Mouse (Mus musculus) neural tube, embryonic 15.5 days (tissue): ENCODE data around the gene Dytn. TPM values are rescaled to one million over a fixed set of nuclear protein-coding genes. Genes with fewer than 3 reads are reported as not detected.
A peak's percentile ranks its signal among the peaks of the same experiment; 100 is the strongest.

Experiments used
- ATAC-seq: fragments of 200-750 bp; cut with Nextera tagmentation; 2 replicates; pipeline ENCODE4 v1.8.0; 2017; ENCODE audit warnings: mild to moderate bottlenecking, moderate TSS enrichment, moderate library complexity; ENCODE audit not compliant: low FRiP score
- H3K27ac ChIP-seq: fragments of 300-500 bp; sonication (generic); replicated peaks from 2 replicates; pipeline ENCODE4 v1.5.1; 2015; ENCODE audit warnings: mild to moderate bottlenecking, inconsistent platforms
- H3K27me3 ChIP-seq: fragments of 300-500 bp; sonication (generic); replicated peaks from 2 replicates; pipeline ENCODE4 v1.6.1; 2015; ENCODE audit warnings: inconsistent platforms
- H3K36me3 ChIP-seq: fragments of 300-500 bp; sonication (generic); 2 replicates; pipeline ENCODE4 v1.6.1; 2015; ENCODE audit warnings: inconsistent platforms
- H3K4me1 ChIP-seq: fragments of 300-500 bp; sonication (generic); 2 replicates; pipeline ENCODE4 v1.6.1; 2015; ENCODE audit warnings: inconsistent platforms
- H3K4me2 ChIP-seq: fragments of 300-500 bp; sonication (generic); 2 replicates; pipeline ENCODE4 v1.6.1; 2015; ENCODE audit warnings: inconsistent platforms, mild to moderate bottlenecking, moderate library complexity
- H3K4me3 ChIP-seq: fragments of 300-500 bp; sonication (generic); replicated peaks from 2 replicates; pipeline ENCODE4 v1.5.1; 2015; ENCODE audit warnings: mild to moderate bottlenecking, inconsistent platforms
- H3K9ac ChIP-seq: fragments of 300-500 bp; sonication (generic); replicated peaks from 2 replicates; pipeline ENCODE4 v1.6.1; 2015; ENCODE audit warnings: mild to moderate bottlenecking, inconsistent platforms
- H3K9me3 ChIP-seq: fragments of 300-500 bp; sonication (generic); replicated peaks from 2 replicates; pipeline ENCODE4 v1.6.1; 2016; ENCODE audit warnings: inconsistent platforms
- WGBS: fragments of 180-500 bp; shearing (Covaris S2); methylation state at CpG from one replicate; pipeline ENCODE4 v1.1.7; 2015; ENCODE audit warnings: mixed read lengths; 5-methylcytosine and 5-hydroxymethylcytosine counted together
- polyA plus RNA-seq: library from polyadenylated mRNA; unstranded; fragments of >200 nt; fragmentation: Nextera tagmentation; extraction: Ambion mirVana; gene quantifications from 2 replicates; pipeline ENCODE4 v1.2.1, GENCODE M21; 2015

Dytn gene
- 0.22 and 0.37 TPM in 2 replicates for polyA plus RNA-seq

GRCm38 (mm10) chr1:63686827-63687226 lies at the start of gene Dytn:
Gene Dytn (minus strand): TSS chr1:63686927.
- H3K36me3 ChIP-seq, result no peaks in the 10 kb centered on the region
- H3K4me1 ChIP-seq, result no peaks in the 10 kb centered on the region
- no peak within 1 kb of the TSS for H3K9ac ChIP-seq
- H3K4me3 ChIP-seq, result no peak within 1 kb of the TSS
- no peak within 1 kb of the TSS for H3K4me2 ChIP-seq
- H3K27ac ChIP-seq, result no peak within 1 kb of the TSS
- 89% methylated on average over 4 of the region's 4 CpGs for WGBS
- no peaks in the 10 kb centered on the region for H3K9me3 ChIP-seq
- H3K27me3 ChIP-seq, result no peaks in the 10 kb centered on the region
- no peak for ATAC-seq

GRCm38 (mm10) chr1:63730240-63730771 lies 43.6 kb upstream of the Dytn start, which contains the start of the genes Mdh1b and Fastkd2:
Gene Mdh1b (minus strand): TSS chr1:63730318.
Gene Fastkd2 (plus strand): TSS chr1:63730614.
- Histone ChIP-seq H3K4me1 (peaks cover 26% of the 10 kb centered on the region), H3K27ac (no peak within 1 kb of the TSS), H3K27me3 (peaks cover 4% of the 10 kb centered on the region; the same call in 1 of the 2 replicates), H3K4me3 (peak within 1 kb of the TSS; percentile 72), H3K9ac (peak within 1 kb of the TSS; percentile 77), H3K36me3 (no peaks in the 10 kb centered on the region), H3K9me3 (no peaks in the 10 kb centered on the region), H3K4me2 (peak within 1 kb of the TSS; percentile 68)
- under 1% methylated on average over 31 of the region's 31 CpGs for WGBS
- ATAC-seq, result peak; percentile 97

GRCm38 (mm10) chr1:63729796-63730195 lies 43.1 kb upstream of the Dytn start:
- Histone ChIP-seq H3K4me3 (peak overlapping the region; percentile 72), H3K4me1 (peaks cover 26% of the 10 kb centered on the region), H3K36me3 (no peaks in the 10 kb centered on the region), H3K4me2 (peak overlapping the region; percentile 68), H3K9me3 (no peaks in the 10 kb centered on the region), H3K27ac (no peak overlapping the region), H3K27me3 (peaks cover 4% of the 10 kb centered on the region; the same call in 1 of the 2 replicates), H3K9ac (peak overlapping the region; percentile 77)
- WGBS, result 38% methylated on average over 8 of the region's 8 CpGs
- no peak; the same call in 1 of the 2 replicates for ATAC-seq

- Histone ChIP-seq H3K4me3 (no peak overlapping the region), H3K4me1 (no peaks in the 10 kb centered on the region), H3K9me3 (no peaks in the 10 kb centered on the region), H3K27me3 (no peaks in the 10 kb centered on the region), H3K9ac (no peak overlapping the region), H3K27ac (no peak overlapping the region), H3K36me3 (no peaks in the 10 kb centered on the region), H3K4me2 (no peak overlapping the region)
- ATAC-seq, result no peak
- WGBS, result 84% methylated on average over 7 of the region's 7 CpGs
These were observed 33.4 kb upstream of the Dytn start for GRCm38 (mm10) chr1:63720161-63720560.

GRCm38 (mm10) chr1:63708876-63709275 lies 22.1 kb upstream of the Dytn start:
- Histone ChIP-seq H3K9me3 (no peaks in the 10 kb centered on the region), H3K27ac (no peak overlapping the region), H3K36me3 (no peaks in the 10 kb centered on the region), H3K27me3 (no peaks in the 10 kb centered on the region), H3K4me2 (no peak overlapping the region), H3K4me3 (no peak overlapping the region), H3K9ac (no peak overlapping the region), H3K4me1 (no peaks in the 10 kb centered on the region)
- no peak for ATAC-seq
- WGBS, result 62% methylated on average over 3 of the region's 3 CpGs

GRCm38 (mm10) chr1:63705733-63706132 lies 19.0 kb upstream of the Dytn start:
- no peak overlapping the region for H3K4me3 ChIP-seq
- no peak overlapping the region for H3K9ac ChIP-seq
- no peaks in the 10 kb centered on the region for H3K27me3 ChIP-seq
- no peak overlapping the region for H3K4me2 ChIP-seq
- 0 out of 2 replicates have a peak, but pooled peaks have one; percentile 66 for ATAC-seq
- no peaks in the 10 kb centered on the region for H3K9me3 ChIP-seq
- 52% methylated on average over 5 of the region's 5 CpGs for WGBS
- no peaks in the 10 kb centered on the region for H3K36me3 ChIP-seq
- H3K27ac ChIP-seq, result no peak overlapping the region
- H3K4me1 ChIP-seq, result no peaks in the 10 kb centered on the region

- Histone ChIP-seq H3K27ac (no peak overlapping the region), H3K4me1 (no peaks in the 10 kb centered on the region), H3K27me3 (0 out of 2 replicates have a peak, but pooled peaks cover 3% of the 10 kb centered on the region), H3K9ac (no peak overlapping the region), H3K36me3 (no peaks in the 10 kb centered on the region), H3K9me3 (no peaks in the 10 kb centered on the region), H3K4me2 (no peak overlapping the region), H3K4me3 (no peak overlapping the region)
- ATAC-seq, result no peak
- 79% methylated on average over 3 of the region's 3 CpGs for WGBS
These were observed 10.1 kb upstream of the Dytn start for GRCm38 (mm10) chr1:63696861-63697260.

GRCm38 (mm10) chr1:63675975-63676374 lies 10.8 kb downstream of the Dytn start:
- no peaks in the 10 kb centered on the region for H3K4me1 ChIP-seq
- no peaks in the 10 kb centered on the region for H3K36me3 ChIP-seq
- ATAC-seq, result no peak
- no peak overlapping the region for H3K4me2 ChIP-seq
- H3K9me3 ChIP-seq, result no peaks in the 10 kb centered on the region
- H3K9ac ChIP-seq, result no peak overlapping the region
- no peak overlapping the region for H3K4me3 ChIP-seq
- H3K27me3 ChIP-seq, result no peaks in the 10 kb centered on the region
- H3K27ac ChIP-seq, result no peak overlapping the region
- 91% methylated on average over 3 of the region's 3 CpGs for WGBS

- H3K4me2 ChIP-seq, result peak overlapping the region; percentile 51
- no peaks in the 10 kb centered on the region for H3K9me3 ChIP-seq
- 0 out of 2 replicates have a peak, but pooled peaks cover 5% of the 10 kb centered on the region for H3K27me3 ChIP-seq
- peak overlapping the region; percentile 34; the same call in 1 of the 2 replicates for H3K9ac ChIP-seq
- peak overlapping the region; percentile 14 for H3K4me3 ChIP-seq
- H3K36me3 ChIP-seq, result no peaks in the 10 kb centered on the region
- peaks cover 19% of the 10 kb centered on the region for H3K4me1 ChIP-seq
- H3K27ac ChIP-seq, result 0 out of 2 replicates have a peak overlapping the region, but pooled peaks have one; percentile 41
- WGBS, result 0% methylated on average over 3 of the region's 3 CpGs
- ATAC-seq, result peak; percentile 82
These were observed 17.9 kb downstream of the Dytn start for GRCm38 (mm10) chr1:63668852-63669160.

- peak; percentile 64 for ATAC-seq
- Histone ChIP-seq H3K4me1 (peaks cover 19% of the 10 kb centered on the region), H3K4me3 (peak overlapping the region; percentile 17), H3K27me3 (0 out of 2 replicates have a peak, but pooled peaks cover 5% of the 10 kb centered on the region), H3K36me3 (no peaks in the 10 kb centered on the region), H3K4me2 (peak overlapping the region; percentile 51), H3K9me3 (no peaks in the 10 kb centered on the region), H3K9ac (peak overlapping the region; percentile 34), H3K27ac (peak overlapping the region; percentile 41)
- 13% methylated on average over 13 of the region's 13 CpGs for WGBS
These were observed 18.5 kb downstream of the Dytn start for GRCm38 (mm10) chr1:63667949-63668851.

- H3K27ac ChIP-seq, result no peak overlapping the region; the same call in 1 of the 2 replicates
- H3K9ac ChIP-seq, result no peak overlapping the region
- H3K4me2 ChIP-seq, result peak overlapping the region; percentile 51
- 36% methylated on average over 9 of the region's 9 CpGs for WGBS
- ATAC-seq, result peak; percentile 48
- H3K36me3 ChIP-seq, result no peaks in the 10 kb centered on the region
- H3K27me3 ChIP-seq, result 0 out of 2 replicates have a peak, but pooled peaks cover 5% of the 10 kb centered on the region
- H3K4me1 ChIP-seq, result peaks cover 19% of the 10 kb centered on the region
- no peak overlapping the region for H3K4me3 ChIP-seq
- no peaks in the 10 kb centered on the region for H3K9me3 ChIP-seq
These were observed 19.4 kb downstream of the Dytn start for GRCm38 (mm10) chr1:63667201-63667948.
